Mouse (Mus musculus): ENCODE data around the gene Zfp280d. TPM values are rescaled to one million over a fixed set of nuclear protein-coding genes. Genes with fewer than 3 reads are reported as not detected.

The Zfp280d gene
- total and polyA plus RNA-seq, 2 experiments from 2014 or later = 24.4 to 40.2 TPM

GRCm38 (mm10) chr9:72374074-72374473 is 99.4 kb downstream of the Zfp280d start:
- no peaks in the 10 kb centered on the region for H3K4me1 ChIP-seq (ENCODE audit: insufficient read depth, low read length)
- no peak overlapping the region for H3K9ac ChIP-seq (replicated peaks; ENCODE audit: low read length, poor library complexity, severe bottlenecking)
- no peak overlapping the region for H3K4me2 ChIP-seq (ENCODE audit: low read depth, low read length, poor library complexity, severe bottlenecking)
- no peak overlapping the region for H3K4me3 ChIP-seq (ENCODE audit: low read depth, low read length)
- no peak for DNase-seq (ENCODE audit: low spot score)
- H3K36me3 ChIP-seq (ENCODE audit: insufficient read depth, low read length) = no peaks in the 10 kb centered on the region
- no peak for ATAC-seq (ENCODE audit: low FRiP score)
- H3K27ac ChIP-seq (ENCODE audit: low read depth, low read length) = no peak overlapping the region
- peak; percentile 22; the same call in 1 of the 2 replicates for TF ChIP-seq CTCF (IDR thresholded peaks at IDR 0.05)
- no peaks in the 10 kb centered on the region for H3K27me3 ChIP-seq (ENCODE audit: insufficient read depth, low read length)
- H3K9me3 ChIP-seq (ENCODE audit: low read length) = no peaks in the 10 kb centered on the region
- 96% methylated on average over 3 of the region's 3 CpGs for WGBS

GRCm38 (mm10) chr9:72374996-72375395 is 100.3 kb downstream of the Zfp280d start:
- Histone ChIP-seq H3K4me3 (ENCODE audit: low read depth, low read length) (no peak overlapping the region), H3K9me3 (ENCODE audit: low read length) (no peaks in the 10 kb centered on the region), H3K9ac (replicated peaks; ENCODE audit: low read length, poor library complexity, severe bottlenecking) (no peak overlapping the region), H3K4me2 (ENCODE audit: low read depth, low read length, poor library complexity, severe bottlenecking) (no peak overlapping the region), H3K27ac (ENCODE audit: low read depth, low read length) (no peak overlapping the region), H3K27me3 (ENCODE audit: insufficient read depth, low read length) (no peaks in the 10 kb centered on the region), H3K4me1 (ENCODE audit: insufficient read depth, low read length) (no peaks in the 10 kb centered on the region), H3K36me3 (ENCODE audit: insufficient read depth, low read length) (no peaks in the 10 kb centered on the region)
- 65% methylated on average over 4 of the region's 4 CpGs for WGBS
- TF ChIP-seq CTCF (IDR thresholded peaks at IDR 0.05) = no peak
- ATAC-seq (ENCODE audit: low FRiP score) (no peak), DNase-seq (ENCODE audit: low spot score) (no peak)

GRCm38 (mm10) chr9:72375639-72376038 is 101.0 kb downstream of the Zfp280d start:
- H3K27me3 ChIP-seq (ENCODE audit: insufficient read depth, low read length) = no peaks in the 10 kb centered on the region
- H3K4me1 ChIP-seq (ENCODE audit: insufficient read depth, low read length) = no peaks in the 10 kb centered on the region
- no peaks in the 10 kb centered on the region for H3K36me3 ChIP-seq (ENCODE audit: insufficient read depth, low read length)
- no peak for DNase-seq (ENCODE audit: low spot score)
- H3K4me3 ChIP-seq (ENCODE audit: low read depth, low read length) = no peak overlapping the region
- 84% methylated on average over 3 of the region's 3 CpGs for WGBS
- ATAC-seq (ENCODE audit: low FRiP score) = no peak
- TF ChIP-seq CTCF (IDR thresholded peaks at IDR 0.05) = no peak
- no peaks in the 10 kb centered on the region for H3K9me3 ChIP-seq (ENCODE audit: low read length)
- H3K27ac ChIP-seq (ENCODE audit: low read depth, low read length) = no peak overlapping the region
- H3K4me2 ChIP-seq (ENCODE audit: low read depth, low read length, poor library complexity, severe bottlenecking) = no peak overlapping the region
- H3K9ac ChIP-seq (replicated peaks; ENCODE audit: low read length, poor library complexity, severe bottlenecking) = no peak overlapping the region

GRCm38 (mm10) chr9:72385786-72386185 is 111.1 kb downstream of the Zfp280d start:
- DNase-seq (ENCODE audit: low spot score) = no peak
- Histone ChIP-seq H3K4me2 (ENCODE audit: low read depth, low read length, poor library complexity, severe bottlenecking) (no peak overlapping the region), H3K27me3 (ENCODE audit: insufficient read depth, low read length) (no peaks in the 10 kb centered on the region), H3K27ac (ENCODE audit: low read depth, low read length) (no peak overlapping the region), H3K36me3 (ENCODE audit: insufficient read depth, low read length) (no peaks in the 10 kb centered on the region), H3K9ac (replicated peaks; ENCODE audit: low read length, poor library complexity, severe bottlenecking) (no peak overlapping the region), H3K4me1 (ENCODE audit: insufficient read depth, low read length) (no peaks in the 10 kb centered on the region), H3K9me3 (ENCODE audit: low read length) (no peaks in the 10 kb centered on the region), H3K4me3 (ENCODE audit: low read depth, low read length) (no peak overlapping the region)
- TF ChIP-seq CTCF (IDR thresholded peaks at IDR 0.05) = no peak
- no peak for ATAC-seq (ENCODE audit: low FRiP score)
- 84% methylated on average over 7 of the region's 7 CpGs for WGBS

DNA sequence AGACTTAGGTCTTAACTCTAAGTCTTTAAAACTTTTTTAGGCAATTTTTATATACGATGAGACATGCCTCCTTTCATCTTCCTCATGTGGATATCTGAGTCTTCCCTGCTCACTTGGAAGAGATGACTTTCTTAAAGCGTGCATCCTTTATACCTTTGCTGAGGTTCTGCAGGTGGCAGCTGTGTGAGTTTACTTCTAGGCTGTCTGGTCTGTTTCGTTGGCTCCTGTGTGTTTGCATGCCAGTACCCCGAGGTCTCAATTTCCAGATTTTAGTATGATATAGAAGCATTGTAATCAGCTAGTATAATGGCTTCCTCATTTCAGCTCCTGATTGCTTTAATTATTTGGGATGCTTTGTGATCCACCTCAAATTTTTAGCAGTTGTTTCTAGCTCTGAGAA is 114.3 kb downstream of the Zfp280d start:
- H3K9ac ChIP-seq (replicated peaks; ENCODE audit: low read length, poor library complexity, severe bottlenecking) = no peak overlapping the region
- H3K36me3 ChIP-seq (ENCODE audit: insufficient read depth, low read length) = no peaks in the 10 kb centered on the region
- TF ChIP-seq CTCF (IDR thresholded peaks at IDR 0.05) = no peak
- H3K9me3 ChIP-seq (ENCODE audit: low read length) = no peaks in the 10 kb centered on the region
- WGBS = 94% methylated on average over 4 of the region's 4 CpGs
- no peak overlapping the region for H3K4me3 ChIP-seq (ENCODE audit: low read depth, low read length)
- H3K27ac ChIP-seq (ENCODE audit: low read depth, low read length) = no peak overlapping the region
- H3K4me1 ChIP-seq (ENCODE audit: insufficient read depth, low read length) = no peaks in the 10 kb centered on the region
- H3K4me2 ChIP-seq (ENCODE audit: low read depth, low read length, poor library complexity, severe bottlenecking) = no peak overlapping the region
- ATAC-seq (ENCODE audit: low FRiP score) (no peak), DNase-seq (ENCODE audit: low spot score) (no peak)
- no peaks in the 10 kb centered on the region for H3K27me3 ChIP-seq (ENCODE audit: insufficient read depth, low read length)

GRCm38 (mm10) chr9:72389431-72390002 is 114.9 kb downstream of the Zfp280d start:
- no peak for DNase-seq (ENCODE audit: low spot score)
- H3K36me3 ChIP-seq (ENCODE audit: insufficient read depth, low read length) = no peaks in the 10 kb centered on the region
- H3K27me3 ChIP-seq (ENCODE audit: insufficient read depth, low read length) = no peaks in the 10 kb centered on the region
- no peak for ATAC-seq (ENCODE audit: low FRiP score)
- H3K4me2 ChIP-seq (ENCODE audit: low read depth, low read length, poor library complexity, severe bottlenecking) = no peak overlapping the region
- 70% methylated on average over 14 of the region's 14 CpGs for WGBS
- no peak overlapping the region for H3K4me3 ChIP-seq (ENCODE audit: low read depth, low read length)
- H3K9ac ChIP-seq (replicated peaks; ENCODE audit: low read length, poor library complexity, severe bottlenecking) = no peak overlapping the region
- H3K9me3 ChIP-seq (ENCODE audit: low read length) = no peaks in the 10 kb centered on the region
- no peak for TF ChIP-seq CTCF (IDR thresholded peaks at IDR 0.05)
- H3K4me1 ChIP-seq (ENCODE audit: insufficient read depth, low read length) = no peaks in the 10 kb centered on the region
- H3K27ac ChIP-seq (ENCODE audit: low read depth, low read length) = no peak overlapping the region
